ENCODE assay signal across 21 mouse cellular contexts in genomic region chr8:47206640-47207237, GRCm38 (mm10).
DNase-seq lines count a peak whose midpoint lies in the region; ATAC-seq and TF ChIP-seq lines count a peak whose summit lies in the region.
"Had no signal": no experiment of that assay in that cellular context is flagged by ENCODE, and none has a peak within 500 bp of the region (broad histone marks: within the 10 kb centered on the region; RNA-seq: fewer than 3 reads in every experiment).

No protein-coding gene starts in this region.

- peak; percentile 55 for DNase-seq in heart, adult 11 months
- no peak for DNase-seq in heart, adult 9 months (ENCODE audit: low spot score in 2 of 2)
- peak; percentile 42 for DNase-seq in kidney, postnatal 0 days (ENCODE audit: low spot score)
- no peak for DNase-seq in adrenal gland, postnatal 36 days
- DNase-seq: adrenal gland, postnatal 14 days; cerebellum, adult 9-10 months; gastrocnemius, adult 2 months; kidney, adult 9 months; layer of hippocampus, adult 9-11 months; lung, adult 18-20 months; lung, postnatal 10 days; right cerebral cortex, postnatal 14 days had no signal

- H3K27me3 ChIP-seq in kidney, postnatal 0 days (ENCODE audit: insufficient read depth, low read length), result no peaks in the 10 kb centered on the region
- H3K27me3 ChIP-seq in kidney, embryonic 15.5 days, result no peaks in the 10 kb centered on the region
- no peaks in the 10 kb centered on the region for H3K27me3 ChIP-seq in limb, embryonic 12.5 days
- no peaks in the 10 kb centered on the region for H3K27me3 ChIP-seq in neural tube, embryonic 15.5 days (replicated peaks)
- H3K27me3 ChIP-seq: liver, embryonic 12.5 days; midbrain, embryonic 15.5 days had no signal

- H3K4me1 ChIP-seq in kidney, postnatal 0 days (replicated peaks; ENCODE audit: insufficient read depth, low read length), result no peaks in the 10 kb centered on the region
- peaks cover 11% of the 10 kb centered on the region for H3K4me1 ChIP-seq in kidney, embryonic 15.5 days
- peaks cover 32% of the 10 kb centered on the region for H3K4me1 ChIP-seq in limb, embryonic 12.5 days (replicated peaks)
- H3K4me1 ChIP-seq in neural tube, embryonic 15.5 days, result peaks cover 28% of the 10 kb centered on the region
- H3K4me1 ChIP-seq: liver, embryonic 12.5 days had no signal

- no peak overlapping the region for H3K27ac ChIP-seq in kidney, postnatal 0 days
- H3K27ac ChIP-seq in kidney, embryonic 15.5 days, result no peak overlapping the region
- H3K27ac ChIP-seq in limb, embryonic 12.5 days, result peak overlapping the region; percentile 58
- peak overlapping the region; percentile 45; the same call in 1 of the 2 replicates for H3K27ac ChIP-seq in neural tube, embryonic 15.5 days (replicated peaks)
- H3K27ac ChIP-seq: gastrocnemius, adult 2 months; liver, embryonic 12.5 days; midbrain, embryonic 15.5 days; stomach, postnatal 0 days had no signal

- TF ChIP-seq CTCF in kidney, postnatal 0 days (IDR thresholded peaks at IDR 0.05; ENCODE audit: low read depth), result no peak

- WGBS in kidney, postnatal 0 days, result 45% methylated on average over 8 of the region's 8 CpGs
- 44% methylated on average over 8 of the region's 8 CpGs for WGBS in kidney, embryonic 15.5 days
- WGBS in limb, embryonic 12.5 days, result 41% methylated on average over 8 of the region's 8 CpGs
- 54% methylated on average over 8 of the region's 8 CpGs for WGBS in neural tube, embryonic 15.5 days

- no peaks in the 10 kb centered on the region for H3K36me3 ChIP-seq in kidney, postnatal 0 days (ENCODE audit: insufficient read depth, low read length)
- no peaks in the 10 kb centered on the region for H3K36me3 ChIP-seq in kidney, embryonic 15.5 days
- H3K36me3 ChIP-seq in limb, embryonic 12.5 days, result peaks cover 3% of the 10 kb centered on the region; the same call in 1 of the 2 replicates
- H3K36me3 ChIP-seq in neural tube, embryonic 15.5 days, result no peaks in the 10 kb centered on the region
- H3K36me3 ChIP-seq: liver, embryonic 12.5 days; midbrain, embryonic 15.5 days had no signal

- no peaks in the 10 kb centered on the region for H3K9me3 ChIP-seq in kidney, postnatal 0 days (replicated peaks; ENCODE audit: low read length)
- no peaks in the 10 kb centered on the region for H3K9me3 ChIP-seq in kidney, embryonic 15.5 days (replicated peaks)
- no peaks in the 10 kb centered on the region for H3K9me3 ChIP-seq in limb, embryonic 12.5 days
- no peaks in the 10 kb centered on the region for H3K9me3 ChIP-seq in neural tube, embryonic 15.5 days (replicated peaks)
- H3K9me3 ChIP-seq: liver, embryonic 12.5 days; midbrain, embryonic 15.5 days had no signal

- H3K4me3 ChIP-seq in kidney, postnatal 0 days (replicated peaks; ENCODE audit: low read depth, low read length), result no peak overlapping the region
- no peak overlapping the region for H3K4me3 ChIP-seq in kidney, embryonic 15.5 days (replicated peaks)
- no peak overlapping the region for H3K4me3 ChIP-seq in limb, embryonic 12.5 days (replicated peaks)
- H3K4me3 ChIP-seq in neural tube, embryonic 15.5 days (replicated peaks), result no peak overlapping the region
- H3K4me3 ChIP-seq: gastrocnemius, adult 2 months; liver, embryonic 12.5 days; midbrain, embryonic 15.5 days had no signal

- ATAC-seq in kidney, postnatal 0 days (replicated peaks; ENCODE audit: low FRiP score, low read depth), result no peak; the same call in 1 of the 2 replicates
- no peak for ATAC-seq in kidney, embryonic 15.5 days (replicated peaks; ENCODE audit: low FRiP score)
- peak; percentile 60; the same call in 1 of the 2 replicates for ATAC-seq in limb, embryonic 12.5 days (ENCODE audit: insufficient number of reproducible peaks, insufficient read depth, low FRiP score, low TSS enrichment, low read depth)
- ATAC-seq in neural tube, embryonic 15.5 days (ENCODE audit: low FRiP score), result peak; percentile 33; the same call in 1 of the 2 replicates
- ATAC-seq: CD4-positive, CD25-positive, alpha-beta regulatory T cell, adult 4 months; intestine, embryonic 16.5 days; liver, embryonic 12.5 days; midbrain, embryonic 15.5 days had no signal

- H3K9ac ChIP-seq in kidney, postnatal 0 days (ENCODE audit: low read depth, low read length), result no peak overlapping the region
- no peak overlapping the region for H3K9ac ChIP-seq in kidney, embryonic 15.5 days
- H3K9ac ChIP-seq in limb, embryonic 12.5 days (replicated peaks), result no peak overlapping the region
- H3K9ac ChIP-seq in neural tube, embryonic 15.5 days (replicated peaks), result no peak overlapping the region
- H3K9ac ChIP-seq: liver, embryonic 12.5 days; midbrain, embryonic 15.5 days had no signal

- H3K4me2 ChIP-seq in kidney, postnatal 0 days (ENCODE audit: low read length), result no peak overlapping the region
- no peak overlapping the region for H3K4me2 ChIP-seq in kidney, embryonic 15.5 days
- 0 out of 2 replicates have a peak overlapping the region, but pooled peaks have one; percentile 8 for H3K4me2 ChIP-seq in limb, embryonic 12.5 days
- no peak overlapping the region for H3K4me2 ChIP-seq in neural tube, embryonic 15.5 days
- H3K4me2 ChIP-seq: heart, embryonic 11.5 days; liver, embryonic 12.5 days; midbrain, embryonic 15.5 days had no signal

Comparison
In these comparisons a context has a peak if more than half of its experiments do, and no peak if none do; other contexts are left out.
1. DNase-seq: peak in heart, adult 11 months (single experiment) and kidney, postnatal 0 days (single experiment); none in heart, adult 9 months (0 of 2) and adrenal gland, postnatal 36 days (0 of 2).
2. ATAC-seq: peak in limb, embryonic 12.5 days (single experiment) and neural tube, embryonic 15.5 days (single experiment); none in kidney, postnatal 0 days (single experiment) and kidney, embryonic 15.5 days (single experiment).
3. H3K27ac ChIP-seq: peak in limb, embryonic 12.5 days (single experiment) and neural tube, embryonic 15.5 days (single experiment); none in kidney, postnatal 0 days (single experiment) and kidney, embryonic 15.5 days (single experiment).